Comparison of ENCODE assay signal across 7 mouse cellular contexts in genomic region chr16:42190114-42191045, GRCm38 (mm10).
DNase-seq lines count a peak whose midpoint lies in the region; ATAC-seq and TF ChIP-seq lines count a peak whose summit lies in the region.

No protein-coding gene starts in this region.

- peak; percentile 94 for DNase-seq in adrenal gland, postnatal 10 days
- peak; percentile 93 for DNase-seq in embryonic facial prominence, embryonic 10.5 days (ENCODE audit: low spot score)
- DNase-seq in left cerebral cortex, postnatal 4 days = peak; percentile 94

- peak overlapping the region; percentile 95 for H3K27ac ChIP-seq in embryonic facial prominence, embryonic 10.5 days (replicated peaks)
- peak overlapping the region; percentile 75 for H3K27ac ChIP-seq in intestine, postnatal 0 days (ENCODE audit: low read depth, low read length)
- H3K27ac ChIP-seq in midbrain, embryonic 12.5 days (replicated peaks) = peak overlapping the region; percentile 97
- no peak overlapping the region for H3K27ac ChIP-seq in small intestine, adult 2 months (ENCODE audit: insufficient read depth, low read depth, low read length)

- peak overlapping the region; percentile 96 for H3K4me2 ChIP-seq in intestine, postnatal 0 days (replicated peaks; ENCODE audit: low read depth)
- H3K4me2 ChIP-seq in midbrain, embryonic 12.5 days (replicated peaks) = peak overlapping the region; percentile 86

- TF ChIP-seq CTCF in intestine, postnatal 0 days (IDR thresholded peaks at IDR 0.05; ENCODE audit: low read depth) = peak; percentile 95
- TF ChIP-seq CTCF in small intestine, adult 2 months (IDR thresholded peaks at IDR 0.05; ENCODE audit: extremely low read depth, insufficient read length, insufficient replicate concordance, low read depth, low read length) = peak; percentile 59

- no peak for TF ChIP-seq POLR2A in small intestine, adult 2 months (IDR thresholded peaks at IDR 0.05; ENCODE audit: low read depth, low read length)

- H3K9ac ChIP-seq in intestine, postnatal 0 days (ENCODE audit: low read depth, low read length) = peak overlapping the region; percentile 54
- H3K9ac ChIP-seq in midbrain, embryonic 12.5 days (replicated peaks) = peak overlapping the region; percentile 83

- H3K27me3 ChIP-seq in embryonic facial prominence, embryonic 10.5 days (replicated peaks; ENCODE audit: low read depth, poor library complexity, severe bottlenecking) = no peaks in the 10 kb centered on the region
- no peaks in the 10 kb centered on the region for H3K27me3 ChIP-seq in intestine, postnatal 0 days (replicated peaks; ENCODE audit: control insufficient read depth, insufficient read depth, low read length)
- H3K27me3 ChIP-seq in midbrain, embryonic 12.5 days = no peaks in the 10 kb centered on the region
- H3K27me3 ChIP-seq in small intestine, adult 2 months (ENCODE audit: control insufficient read depth, insufficient read depth, low read length) = no peaks in the 10 kb centered on the region

- 1% methylated on average over 44 of the region's 44 CpGs for WGBS in embryonic facial prominence, embryonic 10.5 days
- 2% methylated on average over 44 of the region's 44 CpGs for WGBS in intestine, postnatal 0 days
- under 1% methylated on average over 42 of the region's 44 CpGs for WGBS in midbrain, embryonic 12.5 days
- WGBS in small intestine, adult 2 months = 3% methylated on average over 44 of the region's 44 CpGs

- no peaks in the 10 kb centered on the region for H3K36me3 ChIP-seq in embryonic facial prominence, embryonic 10.5 days (replicated peaks)
- H3K36me3 ChIP-seq in intestine, postnatal 0 days (ENCODE audit: control insufficient read depth, insufficient read depth) = no peaks in the 10 kb centered on the region
- H3K36me3 ChIP-seq in midbrain, embryonic 12.5 days = no peaks in the 10 kb centered on the region
- no peaks in the 10 kb centered on the region for H3K36me3 ChIP-seq in small intestine, adult 2 months (ENCODE audit: control insufficient read depth, insufficient read depth, low read length)

- H3K9me3 ChIP-seq in embryonic facial prominence, embryonic 10.5 days = no peaks in the 10 kb centered on the region
- H3K9me3 ChIP-seq in intestine, postnatal 0 days (ENCODE audit: control insufficient read depth) = no peaks in the 10 kb centered on the region
- H3K9me3 ChIP-seq in midbrain, embryonic 12.5 days = no peaks in the 10 kb centered on the region

- ATAC-seq in granulocyte monocyte progenitor cell, adult 5-6 weeks (replicated peaks; ENCODE audit: poor library complexity, severe bottlenecking) = peak; percentile 98
- peak; percentile 95 for ATAC-seq in intestine, postnatal 0 days
- ATAC-seq in midbrain, embryonic 12.5 days (ENCODE audit: low FRiP score, low read depth) = peak; percentile 95

- H3K4me1 ChIP-seq in embryonic facial prominence, embryonic 10.5 days = peaks cover 12% of the 10 kb centered on the region
- no peaks in the 10 kb centered on the region; the same call in 1 of the 2 replicates for H3K4me1 ChIP-seq in intestine, postnatal 0 days (replicated peaks; ENCODE audit: control insufficient read depth, insufficient read depth, low read length)
- peaks cover 11% of the 10 kb centered on the region for H3K4me1 ChIP-seq in midbrain, embryonic 12.5 days
- no peaks in the 10 kb centered on the region for H3K4me1 ChIP-seq in small intestine, adult 2 months (ENCODE audit: control insufficient read depth, insufficient read depth, insufficient read length, low read length)

- peak overlapping the region; percentile 68 for H3K4me3 ChIP-seq in embryonic facial prominence, embryonic 10.5 days
- peak overlapping the region; percentile 51 for H3K4me3 ChIP-seq in intestine, postnatal 0 days (ENCODE audit: low read depth, low read length)
- peak overlapping the region; percentile 50 for H3K4me3 ChIP-seq in midbrain, embryonic 12.5 days
- peak overlapping the region; percentile 55 for H3K4me3 ChIP-seq in small intestine, adult 2 months (ENCODE audit: low read depth, low read length)

- intact Hi-C loops in left cerebral cortex, postnatal 4 days (cut with DNase I) = loop anchor here (5.0 kb wide), 2 partner anchors 167 to 592 kb away; no protein-coding TSS in a partner anchor
